Comparison of ENCODE assay signal across 10 mouse cellular contexts in genomic region chr1:138085810-138086209, GRCm38 (mm10).
A peak's percentile ranks its signal among the peaks of the same experiment; 100 is the strongest.
DNase-seq lines count a peak whose midpoint lies in the region; ATAC-seq and TF ChIP-seq lines count a peak whose summit lies in the region.
"Had no signal": no experiment of that assay in that cellular context is flagged by ENCODE, and none has a peak within 500 bp of the region (broad histone marks: within the 10 kb centered on the region; RNA-seq: fewer than 3 reads in every experiment).

No protein-coding gene starts in this region.

- H3K36me3 ChIP-seq in lung, postnatal 0 days (ENCODE audit: insufficient read depth, low read length): no peaks in the 10 kb centered on the region
- H3K36me3 ChIP-seq in hindbrain, embryonic 14.5 days (replicated peaks; ENCODE audit: control insufficient read depth, insufficient read depth): no peaks in the 10 kb centered on the region
- H3K36me3 ChIP-seq: G1E; neural tube, embryonic 13.5 days had no signal

- H3K9ac ChIP-seq in lung, postnatal 0 days (replicated peaks; ENCODE audit: low read depth): no peak overlapping the region
- H3K9ac ChIP-seq in hindbrain, embryonic 14.5 days: no peak overlapping the region
- H3K9ac ChIP-seq: neural tube, embryonic 13.5 days had no signal

- peak; percentile 76 for TF ChIP-seq CTCF in lung, postnatal 0 days (IDR thresholded peaks at IDR 0.05)

- H3K4me2 ChIP-seq in lung, postnatal 0 days (replicated peaks; ENCODE audit: low read depth, low read length): no peak overlapping the region
- H3K4me2 ChIP-seq in hindbrain, embryonic 14.5 days (replicated peaks): no peak overlapping the region
- H3K4me2 ChIP-seq: neural tube, embryonic 13.5 days had no signal

- no peaks in the 10 kb centered on the region for H3K9me3 ChIP-seq in lung, postnatal 0 days (ENCODE audit: low read length)
- no peaks in the 10 kb centered on the region for H3K9me3 ChIP-seq in hindbrain, embryonic 14.5 days (ENCODE audit: control insufficient read depth, low read length)
- H3K9me3 ChIP-seq: neural tube, embryonic 13.5 days had no signal

- no peak overlapping the region for H3K4me3 ChIP-seq in lung, postnatal 0 days (ENCODE audit: low read depth, low read length)
- no peak overlapping the region for H3K4me3 ChIP-seq in hindbrain, embryonic 14.5 days (replicated peaks; ENCODE audit: low read length)
- H3K4me3 ChIP-seq: neural tube, embryonic 13.5 days had no signal

- no peaks in the 10 kb centered on the region for H3K4me1 ChIP-seq in lung, postnatal 0 days (ENCODE audit: insufficient read depth, low read depth, low read length)
- 0 out of 2 replicates have a peak, but pooled peaks cover 4% of the 10 kb centered on the region for H3K4me1 ChIP-seq in hindbrain, embryonic 14.5 days (replicated peaks; ENCODE audit: control insufficient read depth, insufficient read depth, low read length)

- ATAC-seq in lung, postnatal 0 days: no peak
- ATAC-seq in hindbrain, embryonic 14.5 days (ENCODE audit: low FRiP score): peak; percentile 59; the same call in 1 of the 2 replicates
- ATAC-seq in megakaryocyte progenitor cell, adult 5-6 weeks (replicated peaks; ENCODE audit: poor library complexity): peak; percentile 87

- no peak overlapping the region for H3K27ac ChIP-seq in lung, postnatal 0 days (ENCODE audit: low read length)
- H3K27ac ChIP-seq in hindbrain, embryonic 14.5 days: no peak overlapping the region
- H3K27ac ChIP-seq: neural tube, embryonic 13.5 days had no signal

- H3K27me3 ChIP-seq in lung, postnatal 0 days (replicated peaks; ENCODE audit: insufficient read depth, low read length): no peaks in the 10 kb centered on the region
- H3K27me3 ChIP-seq in hindbrain, embryonic 14.5 days (ENCODE audit: control insufficient read depth, insufficient read depth, low read length): no peaks in the 10 kb centered on the region
- H3K27me3 ChIP-seq: neural tube, embryonic 13.5 days had no signal

- DNase-seq in cerebellum, postnatal 14 days: peak; percentile 53 to 68
- no peak for DNase-seq in cerebellum, adult 9-10 months
- peak; percentile 67 for DNase-seq in lung, postnatal 0 days (ENCODE audit: low spot score)
- no peak for DNase-seq in lung, adult 18-20 months
- DNase-seq in adrenal gland, postnatal 36 days: peak; percentile 15 to 48
- DNase-seq in hindbrain, embryonic 14.5 days (ENCODE audit: low spot score): peak; percentile 73
- DNase-seq in urinary bladder, postnatal 10 days (ENCODE audit: low spot score): no peak

- no peak for TF ChIP-seq EP300 in lung, postnatal 0 days (IDR thresholded peaks at IDR 0.05)

- 6% methylated on average over 1 of the region's 1 CpGs for WGBS in lung, postnatal 0 days
- WGBS in hindbrain, embryonic 14.5 days: 5% methylated on average over 1 of the region's 1 CpGs

Comparison
In these comparisons a context has a peak if more than half of its experiments do, and no peak if none do; other contexts are left out.
1. DNase-seq: peak in cerebellum, postnatal 14 days (2 of 2), lung, postnatal 0 days (single experiment), adrenal gland, postnatal 36 days (2 of 2) and hindbrain, embryonic 14.5 days (single experiment); none in cerebellum, adult 9-10 months (single experiment), lung, adult 18-20 months (0 of 2) and urinary bladder, postnatal 10 days (single experiment).